Mouse (Mus musculus) CH12.LX (cell line): ENCODE measurements around the gene Trpv4. TPM values are rescaled to one million over a fixed set of nuclear protein-coding genes. Genes with fewer than 3 reads are reported as not detected.
A peak's percentile ranks its signal among the peaks of the same experiment; 100 is the strongest.

Source experiments
- DNase-seq: peaks from one replicate; pipeline ENCODE4 v3.0.0-alpha.2; 2013; ENCODE audit errors: extremely low read depth
- H3K27ac ChIP-seq: 2 replicates; pipeline ENCODE4 v1.5.1; 2012; ENCODE audit warnings: low read depth, mild to moderate bottlenecking, control low read depth, moderate library complexity; ENCODE audit not compliant: insufficient read depth
- H3K27me3 ChIP-seq: replicated peaks from 2 replicates; pipeline ENCODE3; 2012; ENCODE audit warnings: inconsistent platforms
- H3K36me3 ChIP-seq, 2 experiments: replicated peaks in 1 of 2; 2 replicates each; pipeline versions ENCODE3 to v1.6.1; 2012; ENCODE audit warnings: inconsistent platforms in 1 of 2, low read length in 1 of 2, mild to moderate bottlenecking in 1 of 2, mixed read lengths in 1 of 2, moderate library complexity in 1 of 2; ENCODE audit not compliant: control insufficient read depth in 1 of 2, insufficient read depth in 1 of 2
- H3K4me1 ChIP-seq, 2 experiments: 2 replicates each; pipeline ENCODE4 v1.6.1; 2012; ENCODE audit warnings: inconsistent platforms in 1 of 2, moderate library complexity in 1 of 2; ENCODE audit not compliant: insufficient read depth in 2 of 2, control insufficient read depth in 1 of 2
- H3K4me2 ChIP-seq: 2 replicates; pipeline ENCODE4 v1.6.1; 2012; ENCODE audit warnings: low read depth, mild to moderate bottlenecking, control low read depth; ENCODE audit not compliant: poor library complexity, insufficient read depth, severe bottlenecking
- H3K4me3 ChIP-seq, 3 experiments: fragments of 150-350 bp in 1 of 3; sonication (generic) in 1 of 3; replicated peaks in 1 of 3; 2 replicates each; pipeline versions ENCODE3 to v1.5.1; 2011 to 2012; ENCODE audit warnings: low read depth in 2 of 3, low read length in 2 of 3, mild to moderate bottlenecking in 2 of 3, moderate library complexity in 2 of 3, control low read depth in 1 of 3, improper control_type of control experiment in 1 of 3, inconsistent platforms in 1 of 3, mixed read lengths in 1 of 3; ENCODE audit not compliant: poor library complexity in 1 of 3
- H3K79me2 ChIP-seq: replicated peaks from 2 replicates; pipeline ENCODE4 v1.6.1; 2012; ENCODE audit warnings: mild to moderate bottlenecking, moderate library complexity; ENCODE audit not compliant: control insufficient read depth, poor library complexity, insufficient read depth, severe bottlenecking; ENCODE audit errors: extremely low read depth
- H3K9ac ChIP-seq: 2 replicates; pipeline ENCODE4 v1.6.1; 2012; ENCODE audit warnings: low read depth, mild to moderate bottlenecking, control low read depth, moderate library complexity; ENCODE audit not compliant: insufficient read depth
- H3K9me3 ChIP-seq: replicated peaks from 2 replicates; pipeline ENCODE3; 2012; ENCODE audit warnings: low read length, inconsistent platforms, mixed read lengths
- ELF1 ChIP-seq: IDR thresholded peaks from 2 replicates; pipeline ENCODE4 v1.6.1; 2014; ENCODE audit warnings: low read depth, mild to moderate bottlenecking, inconsistent platforms, low read length, improper control_type of control experiment
- GABPA ChIP-seq: IDR thresholded peaks from 2 replicates; pipeline ENCODE4 v1.6.1; 2012; ENCODE audit warnings: low read depth, low read length, improper control_type of control experiment, inconsistent platforms; ENCODE audit not compliant: insufficient replicate concordance
- HCFC1 ChIP-seq: IDR thresholded peaks from 2 replicates; pipeline ENCODE4 v1.6.1; 2012; ENCODE audit warnings: low read depth, mild to moderate bottlenecking, inconsistent platforms, low read length, improper control_type of control experiment
- IRF4 ChIP-seq: IDR thresholded peaks from 2 replicates; pipeline ENCODE4 v1.6.1; 2014; ENCODE audit warnings: low read depth, mild to moderate bottlenecking, inconsistent platforms, low read length, improper control_type of control experiment
- JUND ChIP-seq: conservative IDR thresholded peaks from 2 replicates; pipeline ENCODE4 v1.6.1; 2011; ENCODE audit warnings: low read depth, low read length, improper control_type of control experiment
- MAX ChIP-seq: IDR thresholded peaks from 2 replicates; pipeline ENCODE4 v1.6.1; 2011; ENCODE audit warnings: low read length, improper control_type of control experiment
- MAZ ChIP-seq: IDR thresholded peaks from 2 replicates; pipeline ENCODE4 v1.6.1; 2012; ENCODE audit warnings: low read depth, mild to moderate bottlenecking, inconsistent platforms, low read length, improper control_type of control experiment, moderate library complexity
- MEF2A ChIP-seq: IDR thresholded peaks from 2 replicates; pipeline ENCODE4 v1.6.1; 2014; ENCODE audit warnings: low read depth, mild to moderate bottlenecking, inconsistent platforms, low read length, improper control_type of control experiment, borderline replicate concordance
- MXI1 ChIP-seq: IDR thresholded peaks from 2 replicates; pipeline ENCODE4 v1.6.1; 2011; ENCODE audit warnings: mild to moderate bottlenecking, low read depth, low read length, improper control_type of control experiment
- MYC ChIP-seq: IDR thresholded peaks from 2 replicates; pipeline ENCODE4 v1.6.1; 2011; ENCODE audit warnings: low read depth, mild to moderate bottlenecking, improper control_type of control experiment, low read length
- NELFE ChIP-seq: IDR thresholded peaks from 2 replicates; pipeline ENCODE4 v1.6.1; 2011; ENCODE audit warnings: low read depth, low read length, improper control_type of control experiment
- POLR2AphosphoS2 ChIP-seq: IDR thresholded peaks from 2 replicates; pipeline ENCODE4 v1.6.1; 2011; ENCODE audit warnings: low read depth, low read length, improper control_type of control experiment
- SMC3 ChIP-seq: IDR thresholded peaks from 2 replicates; pipeline ENCODE4 v1.6.1; 2011; ENCODE audit warnings: low read depth, low read length, improper control_type of control experiment
- TCF12 ChIP-seq: IDR thresholded peaks from 2 replicates; pipeline ENCODE4 v1.6.1; 2014; ENCODE audit warnings: low read depth, mild to moderate bottlenecking, inconsistent platforms, low read length, improper control_type of control experiment
- USF1 ChIP-seq: IDR thresholded peaks from 2 replicates; pipeline ENCODE4 v1.6.1; 2014; ENCODE audit warnings: low read depth, mild to moderate bottlenecking, inconsistent platforms, low read length, improper control_type of control experiment
- USF2 ChIP-seq: conservative IDR thresholded peaks from 2 replicates; pipeline ENCODE4 v1.6.1; 2011; ENCODE audit warnings: low read depth, low read length, improper control_type of control experiment
- ZKSCAN1 ChIP-seq: IDR thresholded peaks from 2 replicates; pipeline ENCODE4 v1.6.1; 2012; ENCODE audit warnings: low read depth, inconsistent platforms, low read length, improper control_type of control experiment, borderline replicate concordance
- ZNF384 ChIP-seq: IDR thresholded peaks from 2 replicates; pipeline ENCODE4 v1.6.1; 2012; ENCODE audit warnings: low read depth, low read length, improper control_type of control experiment, inconsistent platforms
- dilution Hi-C: fragments of 300-500 bp; cut with MboI; formaldehyde crosslinking; loops from 2 replicates; pipeline ENCODE4 v1.14.3; 2020; ENCODE audit warnings: low sequenced_read_pairs; ENCODE audit not compliant: extremely low pct_unique_long_range_greater_than_20kb, extremely low pct_ligation_motif_present
- in situ Hi-C: fragments of 300-500 bp; cut with MboI; formaldehyde crosslinking; loops from 3 replicates; pipeline ENCODE4 v1.14.3; 2019; ENCODE audit warnings: low sequenced_read_pairs, low pct_ligation_motif_present, low pct_unique_long_range_greater_than_20kb, mixed read lengths
- polyA plus RNA-seq: library from polyadenylated mRNA; unstranded; fragments of >175 nt; gene quantifications from 2 replicates; pipeline ENCODE4 v1.2.1, GENCODE M21; 2012; ENCODE audit warnings: low read depth; ENCODE audit not compliant: insufficient read length
- total RNA-seq, 2 experiments: library from RNA; depleted of rRNA; stranded (reverse); fragments of 300-350 nt in 1 of 2; fragments of >200 nt in 1 of 2; gene quantifications; 2 replicates each; pipeline ENCODE4 v1.2.3; 2012 to 2014

Trpv4 gene
- total and polyA plus RNA-seq, 3 experiments: 0.24 TPM; not detected in 2

DNA sequence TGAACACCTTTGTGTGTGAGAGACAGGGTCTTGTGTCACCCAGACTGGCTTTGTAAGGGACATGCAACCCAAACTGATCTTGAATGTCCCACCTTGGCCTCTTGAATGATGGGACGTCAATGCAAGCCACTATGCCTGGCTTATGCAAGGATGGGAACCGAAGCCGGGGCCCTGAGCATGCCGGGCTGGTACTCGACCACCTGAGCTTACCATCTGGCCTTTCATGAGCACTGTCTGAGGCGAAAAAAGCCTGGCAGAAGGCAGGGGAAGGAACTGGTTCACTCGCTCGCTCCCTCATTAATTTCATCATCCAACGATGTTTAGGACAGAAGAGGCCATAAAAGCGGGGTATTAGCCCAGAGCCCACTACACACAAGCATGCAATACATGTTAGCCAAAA lies 17.4 kb downstream of the Trpv4 start:
- Histone ChIP-seq H3K36me3 (no peaks in the 10 kb centered on the region), H3K9ac (no peak overlapping the region), H3K4me3 (no peak overlapping the region), H3K79me2 (no peaks in the 10 kb centered on the region), H3K27ac (no peak overlapping the region), H3K4me2 (no peak overlapping the region), H3K9me3 (no peaks in the 10 kb centered on the region), H3K4me1 (peaks cover 3 to 25% of the 10 kb centered on the region in 2 experiments; a peak in 3 of 4 replicates), H3K27me3 (peaks cover 25% of the 10 kb centered on the region)
- dilution Hi-C loops (no loop called here), in situ Hi-C loops (no loop called here)
- no peak for DNase-seq
- no peak for TF ChIP-seq IRF4

GRCm38 (mm10) chr5:114639645-114639957 lies 18.6 kb downstream of the Trpv4 start:
- Histone ChIP-seq H3K9me3 (no peaks in the 10 kb centered on the region), H3K27me3 (peaks cover 25% of the 10 kb centered on the region), H3K27ac (no peak overlapping the region), H3K36me3 (no peaks in the 10 kb centered on the region), H3K4me3 (peak overlapping the region; percentile 9 to 26 (median 15)), H3K9ac (no peak overlapping the region), H3K4me1 (peaks cover 3 to 25% of the 10 kb centered on the region in 2 experiments; a peak in 3 of 4 replicates), H3K4me2 (peak overlapping the region; percentile 99), H3K79me2 (no peaks in the 10 kb centered on the region)
- DNase-seq: no peak
- TF ChIP-seq JUND: no peak
- no peak for TF ChIP-seq MXI1
- TF ChIP-seq ZNF384: no peak
- no peak for TF ChIP-seq GABPA
- TF ChIP-seq TCF12: no peak
- no peak for TF ChIP-seq NELFE
- no peak for TF ChIP-seq USF1
- no peak for TF ChIP-seq MAX
- no peak; the same call in 1 of the 2 replicates for TF ChIP-seq HCFC1
- no peak for TF ChIP-seq ZKSCAN1
- TF ChIP-seq ELF1: no peak
- no peak for TF ChIP-seq SMC3
- TF ChIP-seq USF2: no peak
- TF ChIP-seq MYC: no peak
- no peak for TF ChIP-seq MAZ
- no peak for TF ChIP-seq MEF2A
- no peak for TF ChIP-seq POLR2AphosphoS2
- dilution Hi-C loops (no loop called here), in situ Hi-C loops (no loop called here)
